11 mouse cellular contexts compared by ENCODE assay signal in genomic region chr11:96685381-96685780, GRCm38 (mm10).
DNase-seq lines count a peak whose midpoint lies in the region; ATAC-seq and TF ChIP-seq lines count a peak whose summit lies in the region.
"Had no signal": no experiment of that assay in that cellular context is flagged by ENCODE, and none has a peak within 500 bp of the region (broad histone marks: within the 10 kb centered on the region; RNA-seq: fewer than 3 reads in every experiment).

No protein-coding gene starts in this region.

- H3K36me3 ChIP-seq in kidney, postnatal 0 days (ENCODE audit: insufficient read depth, low read length), result no peaks in the 10 kb centered on the region
- H3K36me3 ChIP-seq in thymus, adult 2 months (ENCODE audit: control insufficient read depth, insufficient read depth, low read length), result peaks cover 20% of the 10 kb centered on the region
- H3K36me3 ChIP-seq: heart, embryonic 15.5 days; limb, embryonic 13.5 days had no signal

- WGBS in kidney, postnatal 0 days, result 95% methylated on average over 2 of the region's 2 CpGs
- WGBS in thymus, adult 2 months, result 95% methylated on average over 2 of the region's 2 CpGs

- no peak overlapping the region for H3K4me3 ChIP-seq in kidney, postnatal 0 days (replicated peaks; ENCODE audit: low read depth, low read length)
- H3K4me3 ChIP-seq in thymus, adult 2 months (ENCODE audit: control insufficient read depth, insufficient read depth, low read length), result no peak overlapping the region
- H3K4me3 ChIP-seq: heart, embryonic 15.5 days; limb, embryonic 13.5 days had no signal

- TF ChIP-seq POLR2A in thymus, adult 2 months (IDR thresholded peaks at IDR 0.05; ENCODE audit: control insufficient read depth, extremely low read depth, insufficient read depth, low read length, poor library complexity), result no peak

- ATAC-seq in kidney, postnatal 0 days (replicated peaks; ENCODE audit: low FRiP score, low read depth), result no peak
- ATAC-seq in inflammation-experienced regulatory T-cells, adult 6 months, result no peak

- no peaks in the 10 kb centered on the region for H3K27me3 ChIP-seq in kidney, postnatal 0 days (ENCODE audit: insufficient read depth, low read length)
- no peaks in the 10 kb centered on the region for H3K27me3 ChIP-seq in thymus, adult 2 months (ENCODE audit: control insufficient read depth, insufficient read depth, low read length)
- H3K27me3 ChIP-seq: heart, embryonic 15.5 days had no signal

- no peaks in the 10 kb centered on the region for H3K9me3 ChIP-seq in kidney, postnatal 0 days (replicated peaks; ENCODE audit: low read length)
- H3K9me3 ChIP-seq: heart, embryonic 15.5 days; limb, embryonic 13.5 days had no signal

- H3K4me1 ChIP-seq in kidney, postnatal 0 days (replicated peaks; ENCODE audit: insufficient read depth, low read length), result no peaks in the 10 kb centered on the region
- no peaks in the 10 kb centered on the region for H3K4me1 ChIP-seq in thymus, adult 2 months (replicated peaks; ENCODE audit: control insufficient read depth, insufficient read depth, low read length)
- H3K4me1 ChIP-seq: heart, embryonic 15.5 days had no signal

- DNase-seq in kidney, postnatal 0 days (ENCODE audit: low spot score), result no peak
- no peak for DNase-seq in kidney, adult 9 months
- DNase-seq in thymus, postnatal 14 days, result peak; percentile 25
- DNase-seq in thymus, adult 2 months, result no peak
- peak; percentile 15 for DNase-seq in T-cell, adult 2 months (ENCODE audit: low spot score)
- DNase-seq in frontal cortex, adult 2 months (ENCODE audit: extremely low spot score in 1 of 2, low spot score in 1 of 2), result no peak
- DNase-seq: gastrocnemius, postnatal 10 days; kidney, adult 11 months had no signal

- no peak overlapping the region for H3K27ac ChIP-seq in kidney, postnatal 0 days
- no peak overlapping the region for H3K27ac ChIP-seq in thymus, adult 2 months (ENCODE audit: control insufficient read depth, insufficient read depth, low read length)
- H3K27ac ChIP-seq: heart, embryonic 15.5 days; limb, embryonic 13.5 days had no signal

- no peak overlapping the region for H3K9ac ChIP-seq in kidney, postnatal 0 days (ENCODE audit: low read depth, low read length)
- H3K9ac ChIP-seq: heart, embryonic 15.5 days; limb, embryonic 13.5 days had no signal

- peak; percentile 65 for TF ChIP-seq CTCF in kidney, postnatal 0 days (IDR thresholded peaks at IDR 0.05; ENCODE audit: low read depth)
- TF ChIP-seq CTCF in thymus, adult 2 months (IDR thresholded peaks at IDR 0.05; ENCODE audit: borderline replicate concordance, control insufficient read depth, extremely low read depth, insufficient read depth, low read length, poor library complexity), result no peak

- H3K4me2 ChIP-seq in kidney, postnatal 0 days (ENCODE audit: low read length), result no peak overlapping the region
- H3K4me2 ChIP-seq: heart, embryonic 15.5 days; limb, embryonic 13.5 days had no signal

Comparison
In these comparisons a context has a peak if more than half of its experiments do, and no peak if none do; other contexts are left out.
1. DNase-seq: peak in thymus, postnatal 14 days (single experiment) and T-cell, adult 2 months (single experiment); none in kidney, postnatal 0 days (single experiment), kidney, adult 9 months (single experiment), thymus, adult 2 months (single experiment) and frontal cortex, adult 2 months (0 of 2).